Mouse (Mus musculus) liver, embryonic 16.5 days (tissue): ENCODE measurements around the gene Hykk. TPM values are rescaled to one million over a fixed set of nuclear protein-coding genes. Genes with fewer than 3 reads are reported as not detected.

Experiments used
- ATAC-seq: fragments of 200-750 bp; cut with Nextera tagmentation; 2 replicates; pipeline ENCODE4 v1.8.0; 2017; ENCODE audit warnings: low read depth, mild to moderate bottlenecking, moderate number of reproducible peaks, moderate library complexity
- H3K27ac ChIP-seq: fragments of 300-500 bp; sonication (generic); 2 replicates; pipeline ENCODE4 v1.5.1; 2014; ENCODE audit warnings: mild to moderate bottlenecking, low read length
- H3K27me3 ChIP-seq: fragments of 300-500 bp; sonication (generic); 2 replicates; pipeline ENCODE4 v1.6.1; 2014; ENCODE audit warnings: low read depth, low read length, mixed read lengths; ENCODE audit not compliant: control insufficient read depth, insufficient read depth
- H3K36me3 ChIP-seq: fragments of 300-500 bp; sonication (generic); 2 replicates; pipeline ENCODE4 v1.6.1; 2014; ENCODE audit warnings: mild to moderate bottlenecking; ENCODE audit not compliant: control insufficient read depth, insufficient read depth
- H3K4me1 ChIP-seq: fragments of 300-500 bp; sonication (generic); 2 replicates; pipeline ENCODE4 v1.6.1; 2014; ENCODE audit warnings: low read depth, low read length, mixed read lengths; ENCODE audit not compliant: control insufficient read depth
- H3K4me2 ChIP-seq: fragments of 300-500 bp; sonication (generic); 2 replicates; pipeline ENCODE4 v1.6.1; 2014; ENCODE audit warnings: low read depth, low read length, mixed read lengths
- H3K4me3 ChIP-seq: fragments of 300-500 bp; sonication (generic); 2 replicates; pipeline ENCODE4 v1.5.1; 2014; ENCODE audit warnings: low read depth, mild to moderate bottlenecking, low read length
- H3K9ac ChIP-seq: fragments of 300-500 bp; sonication (generic); 2 replicates; pipeline ENCODE4 v1.6.1; 2014; ENCODE audit warnings: low read depth, low read length
- H3K9me3 ChIP-seq: fragments of 300-500 bp; sonication (generic); replicated peaks from 2 replicates; pipeline ENCODE4 v1.6.1; 2016; ENCODE audit warnings: low read length; ENCODE audit not compliant: control insufficient read depth
- WGBS: fragments of 180-500 bp; shearing (Covaris S2); extraction: QIAGEN DNeasy Blood & Tissue Kit; methylation state at CpG from one replicate; pipeline ENCODE4 v1.1.7; 2014; ENCODE audit not compliant: insufficient replicate concordance; 5-methylcytosine and 5-hydroxymethylcytosine counted together
- polyA plus RNA-seq: library from polyadenylated mRNA; unstranded; fragments of >200 nt; fragmentation: Nextera tagmentation; extraction: Ambion mirVana; gene quantifications from 2 replicates; pipeline ENCODE4 v1.2.1, GENCODE M21; 2015

Gene Hykk
- 3.3 and 4.5 TPM in 2 replicates for polyA plus RNA-seq

DNA sequence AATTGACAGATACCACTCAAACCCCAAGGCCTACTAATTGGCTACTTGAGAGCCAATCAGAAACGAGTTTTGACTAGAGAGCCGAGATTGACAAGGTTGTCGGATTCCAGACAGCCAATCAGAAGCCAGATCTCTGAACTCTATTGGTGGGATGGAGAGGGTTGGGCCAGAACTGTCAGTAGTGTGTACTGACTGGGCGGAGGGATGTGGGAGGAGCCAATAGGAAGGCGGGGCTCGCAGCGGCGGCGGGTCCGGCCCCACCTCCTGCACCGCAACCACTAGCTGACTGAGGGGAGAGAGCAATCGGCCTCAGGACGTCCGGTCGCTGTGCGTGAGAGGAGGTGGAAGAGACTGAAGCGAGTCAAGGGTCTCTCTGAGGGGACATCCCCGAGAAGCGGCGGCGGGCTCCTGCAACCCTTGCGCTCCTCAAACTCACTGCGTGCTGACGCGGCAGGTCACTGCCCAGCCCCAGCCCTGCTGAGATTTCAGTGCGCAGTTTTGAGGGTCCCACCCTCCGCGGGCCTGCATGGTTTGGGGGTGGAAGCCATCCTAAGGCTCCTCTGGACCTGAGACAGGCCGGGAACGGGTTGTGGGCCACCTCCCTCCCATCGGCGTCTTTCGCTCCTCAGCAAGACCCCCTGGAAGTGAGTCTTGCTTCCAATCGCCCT, at the start of gene Hykk:
Gene Hykk, plus strand, starts transcription at position 274 of the 668 bp plus-strand sequence.
- H3K27me3 ChIP-seq = no peaks in the 10 kb centered on the region; the same call in 1 of the 2 replicates
- peak within 1 kb of the TSS; percentile 37 for H3K9ac ChIP-seq
- no peak within 1 kb of the TSS for H3K27ac ChIP-seq
- 2% methylated on average over 34 of the region's 34 CpGs for WGBS
- no peaks in the 10 kb centered on the region for H3K36me3 ChIP-seq
- H3K4me3 ChIP-seq = peak within 1 kb of the TSS; percentile 55
- H3K4me2 ChIP-seq = peak within 1 kb of the TSS; percentile 46
- no peaks in the 10 kb centered on the region for H3K4me1 ChIP-seq
- peak; percentile 95 for ATAC-seq
- H3K9me3 ChIP-seq = no peaks in the 10 kb centered on the region

DNA sequence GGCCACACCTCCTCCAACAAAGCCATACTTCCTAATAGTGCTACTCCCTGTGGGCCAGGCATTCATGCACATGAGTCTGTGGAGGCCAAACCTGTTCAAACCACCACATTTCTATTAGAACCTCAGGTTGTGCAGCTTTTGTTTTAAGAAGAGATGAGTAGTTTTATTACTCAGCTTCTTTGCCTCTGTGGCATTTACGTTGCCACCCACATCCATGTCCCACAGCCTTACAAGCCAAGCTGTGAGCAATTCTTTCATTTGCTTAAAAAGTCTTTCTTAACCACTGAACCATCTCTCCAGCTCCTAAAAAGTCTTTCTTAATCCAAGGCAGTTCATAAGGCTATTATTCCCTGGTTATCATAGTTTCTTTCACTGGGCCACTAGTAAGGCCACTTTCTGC, 38.3 kb upstream of the Hykk start:
- H3K4me2 ChIP-seq = no peak overlapping the region
- no peak overlapping the region for H3K27ac ChIP-seq
- no peaks in the 10 kb centered on the region for H3K27me3 ChIP-seq
- WGBS = 92% methylated on average over 1 of the region's 1 CpGs
- H3K9me3 ChIP-seq = no peaks in the 10 kb centered on the region
- H3K4me1 ChIP-seq = no peaks in the 10 kb centered on the region
- H3K36me3 ChIP-seq = peaks cover 9% of the 10 kb centered on the region
- no peak for ATAC-seq
- H3K4me3 ChIP-seq = no peak overlapping the region
- no peak overlapping the region for H3K9ac ChIP-seq

DNA sequence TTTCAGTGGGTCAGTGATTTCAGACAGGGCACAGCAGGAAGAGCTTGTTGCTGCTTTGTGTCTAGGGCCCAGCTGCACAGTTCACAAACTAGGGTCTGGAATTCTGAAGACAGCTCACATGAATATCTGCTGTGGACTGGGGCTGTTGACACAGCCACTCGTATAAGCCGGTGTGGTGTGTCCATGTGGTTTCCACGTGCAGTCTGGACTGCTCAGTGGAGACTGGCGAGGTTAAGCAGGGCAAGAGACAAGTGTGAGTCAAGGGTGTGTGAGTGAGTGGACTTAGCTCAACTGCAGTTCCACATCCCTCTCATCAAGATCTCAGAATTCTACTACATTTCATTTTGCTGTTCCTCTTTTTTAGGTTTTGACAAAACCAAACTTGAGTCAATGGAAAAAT, 25.0 kb upstream of the Hykk start:
- no peak overlapping the region for H3K4me2 ChIP-seq
- H3K36me3 ChIP-seq = peaks cover 19% of the 10 kb centered on the region
- H3K4me1 ChIP-seq = no peaks in the 10 kb centered on the region
- no peak overlapping the region for H3K4me3 ChIP-seq
- H3K9me3 ChIP-seq = no peaks in the 10 kb centered on the region
- no peak for ATAC-seq
- H3K27me3 ChIP-seq = no peaks in the 10 kb centered on the region
- 82% methylated on average over 4 of the region's 4 CpGs for WGBS
- no peak overlapping the region for H3K9ac ChIP-seq
- H3K27ac ChIP-seq = no peak overlapping the region

DNA sequence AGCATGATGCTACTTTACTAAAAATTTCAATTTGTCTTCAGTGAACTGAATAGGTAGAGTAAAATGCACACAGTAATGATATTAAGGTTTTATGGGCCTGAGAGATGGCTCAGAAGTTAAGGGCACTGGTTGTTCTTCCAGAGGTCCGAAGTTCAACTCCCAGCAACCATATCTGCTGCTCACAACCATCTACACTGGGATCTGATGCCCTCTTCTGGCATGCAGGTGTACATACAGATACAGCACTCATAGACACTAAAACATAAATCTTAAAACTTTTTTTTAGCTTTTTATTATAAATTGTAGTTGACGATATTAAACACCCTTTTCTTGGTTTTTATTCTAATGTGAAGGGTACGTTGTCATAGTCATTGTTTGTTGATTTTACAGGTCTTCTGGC, 20.0 kb upstream of the Hykk start:
- 74% methylated on average over 3 of the region's 3 CpGs for WGBS
- Histone ChIP-seq H3K27ac (no peak overlapping the region), H3K27me3 (no peaks in the 10 kb centered on the region), H3K4me3 (no peak overlapping the region), H3K4me2 (no peak overlapping the region), H3K36me3 (peaks cover 30% of the 10 kb centered on the region), H3K4me1 (no peaks in the 10 kb centered on the region), H3K9me3 (no peaks in the 10 kb centered on the region), H3K9ac (no peak overlapping the region)
- no peak for ATAC-seq

DNA sequence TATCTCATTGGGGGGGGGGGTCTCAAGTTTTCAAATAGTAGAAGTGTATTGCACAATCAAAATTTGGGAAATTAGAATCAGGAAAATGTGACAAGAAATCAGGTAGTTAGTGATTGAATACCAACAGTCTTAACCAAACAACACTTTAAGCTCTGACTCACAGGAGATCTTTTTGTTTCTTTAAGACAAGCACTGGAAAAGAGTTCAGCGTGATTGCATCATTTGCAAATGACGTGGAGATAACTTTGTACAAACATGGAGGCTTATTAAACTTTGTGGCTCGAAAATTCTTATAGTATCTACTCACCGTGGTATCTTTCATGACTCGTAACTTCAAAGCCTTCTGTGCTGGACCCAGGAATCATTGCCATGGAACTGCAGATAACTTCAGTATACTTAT, 7.6 kb upstream of the Hykk start:
- Histone ChIP-seq H3K4me1 (no peaks in the 10 kb centered on the region), H3K4me3 (no peak overlapping the region), H3K27me3 (no peaks in the 10 kb centered on the region), H3K4me2 (no peak overlapping the region), H3K36me3 (peaks cover 12% of the 10 kb centered on the region; the same call in 1 of the 2 replicates), H3K9ac (no peak overlapping the region), H3K9me3 (no peaks in the 10 kb centered on the region), H3K27ac (no peak overlapping the region)
- WGBS = 77% methylated on average over 5 of the region's 5 CpGs
- ATAC-seq = no peak

DNA sequence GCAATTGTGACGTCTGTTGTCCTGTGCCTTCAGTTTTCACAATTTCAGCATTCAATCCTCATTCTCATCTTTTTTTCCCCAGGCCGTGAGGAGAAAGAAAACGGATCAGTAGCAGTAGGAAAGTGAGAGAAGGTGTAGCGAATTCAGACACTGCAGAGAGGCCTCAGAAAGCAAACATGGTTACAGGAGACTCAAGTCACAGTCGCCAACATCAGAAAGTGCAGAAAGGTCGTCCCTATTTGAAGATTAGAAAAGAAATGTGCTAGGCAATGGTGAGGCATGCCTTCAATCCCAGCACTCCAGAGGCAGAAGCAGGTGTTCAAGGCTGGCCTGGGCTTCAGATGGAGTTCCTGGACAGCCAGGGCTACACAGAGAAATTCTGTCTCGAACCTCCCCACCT, 1.5 kb upstream of the Hykk start:
- Histone ChIP-seq H3K27ac (no peak overlapping the region), H3K27me3 (no peaks in the 10 kb centered on the region; the same call in 1 of the 2 replicates), H3K4me1 (no peaks in the 10 kb centered on the region), H3K9me3 (no peaks in the 10 kb centered on the region), H3K9ac (no peak overlapping the region), H3K4me2 (no peak overlapping the region), H3K36me3 (no peaks in the 10 kb centered on the region), H3K4me3 (no peak overlapping the region)
- WGBS = 56% methylated on average over 7 of the region's 7 CpGs
- no peak for ATAC-seq

DNA sequence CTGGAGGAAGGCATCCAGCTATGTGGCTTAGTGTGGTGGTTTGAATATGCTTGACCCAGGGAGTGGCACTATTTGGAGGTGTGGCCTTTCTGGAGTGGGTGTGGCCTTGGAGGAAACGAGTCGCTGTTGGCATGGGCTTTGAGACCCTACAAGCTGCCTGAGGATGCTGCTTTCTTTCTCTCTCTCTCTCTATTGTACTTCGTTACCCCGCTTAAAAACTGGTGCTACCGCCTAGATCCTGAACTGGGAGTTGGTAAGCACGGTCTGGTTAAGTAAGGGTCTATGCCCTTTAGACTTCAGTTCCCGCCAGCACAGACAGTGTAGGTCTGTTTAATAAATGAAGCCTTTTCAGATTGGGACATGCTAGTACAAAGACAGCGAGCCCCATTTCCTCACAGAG, 682 bp upstream of the Hykk start:
- Histone ChIP-seq H3K4me2 (peak overlapping the region; percentile 46; the same call in 1 of the 2 replicates), H3K36me3 (no peaks in the 10 kb centered on the region), H3K27me3 (no peaks in the 10 kb centered on the region; the same call in 1 of the 2 replicates), H3K27ac (no peak overlapping the region), H3K9me3 (no peaks in the 10 kb centered on the region), H3K4me3 (no peak overlapping the region), H3K9ac (no peak overlapping the region), H3K4me1 (no peaks in the 10 kb centered on the region)
- no peak for ATAC-seq
- 74% methylated on average over 8 of the region's 8 CpGs for WGBS

DNA sequence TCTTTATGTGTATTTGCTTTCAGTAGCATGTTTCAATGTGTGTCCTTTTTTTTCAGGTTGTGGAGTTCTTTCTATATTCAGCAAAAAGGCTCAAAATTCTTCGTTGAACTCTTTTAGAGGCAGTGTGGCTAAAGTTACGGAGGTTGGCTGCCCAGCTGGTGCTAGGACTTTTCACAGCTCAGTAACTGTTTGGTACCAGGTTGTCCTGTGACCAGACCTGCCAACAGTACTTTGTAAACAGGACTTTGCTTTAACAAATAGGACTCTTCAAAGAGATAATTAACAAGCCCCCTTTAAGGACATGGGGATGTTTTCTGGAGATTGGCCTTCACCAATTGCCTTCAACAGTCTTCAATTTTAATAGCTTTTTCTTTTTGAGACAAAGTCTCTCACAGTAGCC, 1.1 kb downstream of the Hykk start:
- no peaks in the 10 kb centered on the region; the same call in 1 of the 2 replicates for H3K36me3 ChIP-seq
- H3K9me3 ChIP-seq = no peaks in the 10 kb centered on the region
- no peak for ATAC-seq
- no peak overlapping the region for H3K27ac ChIP-seq
- no peaks in the 10 kb centered on the region; the same call in 1 of the 2 replicates for H3K27me3 ChIP-seq
- 59% methylated on average over 2 of the region's 2 CpGs for WGBS
- H3K4me3 ChIP-seq = no peak overlapping the region
- no peak overlapping the region for H3K9ac ChIP-seq
- H3K4me1 ChIP-seq = no peaks in the 10 kb centered on the region
- peak overlapping the region; percentile 7; the same call in 1 of the 2 replicates for H3K4me2 ChIP-seq

DNA sequence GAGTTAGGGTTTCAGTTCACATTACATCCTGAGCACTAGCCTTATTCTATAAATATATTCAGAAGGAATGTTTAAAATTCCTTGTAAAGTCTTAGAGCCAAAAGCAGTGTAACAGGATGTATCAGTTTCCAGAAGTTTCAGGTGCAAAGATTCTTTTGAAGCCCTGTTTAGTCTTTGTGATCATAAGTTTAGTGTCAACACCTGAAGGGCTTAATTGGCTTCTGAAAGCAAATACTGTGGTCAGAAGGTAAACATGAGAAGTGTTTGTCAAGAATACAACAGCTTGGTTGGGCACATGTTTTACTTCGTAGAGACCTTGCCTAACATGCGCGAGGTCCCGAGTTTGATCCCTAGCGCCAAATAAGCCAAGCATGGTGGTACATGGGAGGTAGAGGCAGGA, 1.7 kb downstream of the Hykk start:
- ATAC-seq = no peak
- WGBS = 79% methylated on average over 5 of the region's 5 CpGs
- Histone ChIP-seq H3K9me3 (no peaks in the 10 kb centered on the region), H3K9ac (no peak overlapping the region), H3K36me3 (no peaks in the 10 kb centered on the region; the same call in 1 of the 2 replicates), H3K27me3 (no peaks in the 10 kb centered on the region; the same call in 1 of the 2 replicates), H3K4me3 (no peak overlapping the region), H3K4me1 (no peaks in the 10 kb centered on the region), H3K4me2 (no peak overlapping the region), H3K27ac (no peak overlapping the region)
